Mouse (Mus musculus): ENCODE measurements around the gene Ccdc9. TPM values are rescaled to one million over a fixed set of nuclear protein-coding genes. Genes with fewer than 3 reads are reported as not detected.

Ccdc9 gene
- polyA plus RNA-seq, 1 experiment from 2014 or later: 14.8 TPM

Other genes starting within 250 kb of the Ccdc9 start
- gene Bicra, start 238.9 kb downstream of the Ccdc9 start, polyA plus RNA-seq (2014; fragmentation: Nextera tagmentation; extraction: Ambion mirVana): 8.6 and 9.6 TPM in 2 replicates
- 0.07 and 0.10 TPM in 2 replicates for gene Zfp541, start 225.0 kb downstream of the Ccdc9 start, polyA plus RNA-seq (2014; fragmentation: Nextera tagmentation; extraction: Ambion mirVana)
- gene Napa, start 188.3 kb downstream of the Ccdc9 start, polyA plus RNA-seq (2014; fragmentation: Nextera tagmentation; extraction: Ambion mirVana): 252 and 259 TPM in 2 replicates
- gene Kptn, start 166.9 kb downstream of the Ccdc9 start, polyA plus RNA-seq (2014; fragmentation: Nextera tagmentation; extraction: Ambion mirVana): 39.0 and 39.5 TPM in 2 replicates
- gene Slc8a2, start 157.0 kb downstream of the Ccdc9 start, polyA plus RNA-seq (2014; fragmentation: Nextera tagmentation; extraction: Ambion mirVana): 1.5 and 2.0 TPM in 2 replicates
- 122 and 127 TPM in 2 replicates for gene Meis3, start 111.7 kb downstream of the Ccdc9 start, polyA plus RNA-seq (2014; fragmentation: Nextera tagmentation; extraction: Ambion mirVana)
- 6.8 and 8.6 TPM in 2 replicates for gene Dhx34, start 64.8 kb downstream of the Ccdc9 start, polyA plus RNA-seq (2014; fragmentation: Nextera tagmentation; extraction: Ambion mirVana)
- gene C5ar2, start 42.6 kb downstream of the Ccdc9 start, polyA plus RNA-seq (2014; fragmentation: Nextera tagmentation; extraction: Ambion mirVana): 0.05 and 0.10 TPM in 2 replicates
- 0.83 and 2.6 TPM in 2 replicates for gene C5ar1, start 27.3 kb downstream of the Ccdc9 start, polyA plus RNA-seq (2014; fragmentation: Nextera tagmentation; extraction: Ambion mirVana)
- 45.1 and 58.6 TPM in 2 replicates for gene Inafm1, start 13.2 kb downstream of the Ccdc9 start, polyA plus RNA-seq (2014; fragmentation: Nextera tagmentation; extraction: Ambion mirVana)
- gene Bbc3, start 21.6 kb upstream of the Ccdc9 start, polyA plus RNA-seq (2014; fragmentation: Nextera tagmentation; extraction: Ambion mirVana): 13.7 and 19.7 TPM in 2 replicates
- gene Sae1, start 101.0 kb upstream of the Ccdc9 start, polyA plus RNA-seq (2014; fragmentation: Nextera tagmentation; extraction: Ambion mirVana): 197 and 245 TPM in 2 replicates
- gene Zc3h4, start 114.1 kb upstream of the Ccdc9 start, polyA plus RNA-seq (2014; fragmentation: Nextera tagmentation; extraction: Ambion mirVana): 15.8 and 18.5 TPM in 2 replicates
- 62.7 and 70.4 TPM in 2 replicates for gene Tmem160, start 166.0 kb upstream of the Ccdc9 start, polyA plus RNA-seq (2014; fragmentation: Nextera tagmentation; extraction: Ambion mirVana)
- 1.8 and 2.0 TPM in 2 replicates for gene Npas1, start 190.9 kb upstream of the Ccdc9 start, polyA plus RNA-seq (2014; fragmentation: Nextera tagmentation; extraction: Ambion mirVana)